Mouse (Mus musculus) heart, postnatal 25 days (tissue): ENCODE results near the gene Nemp1. TPM values are rescaled to one million over a fixed set of nuclear protein-coding genes. Genes with fewer than 3 reads are reported as not detected.

ENCODE experiments used
- DNase-seq: peaks from one replicate; pipeline ENCODE4 v3.0.0; 2022; ENCODE audit warnings: low spot score
- intact Hi-C: fragments of 180-260 bp; cut with DNase I; formaldehyde crosslinking; loops from one replicate; pipeline ENCODE4 v1.15.1; 2025
- total RNA-seq, 2 experiments: library from RNA; stranded (reverse); gene quantifications; 2 replicates each; pipeline ENCODE4 v1.2.3; 2021

Nemp1 gene
- total RNA-seq, result 1 to 10 TPM; 3.4 to 4.4 TPM

- intact Hi-C loops, result no loop called here
- peak; percentile 89 for DNase-seq
Measured at GRCm38 (mm10) chr10:127666501-127667268, at the start of gene Nemp1. Gene Nemp1, plus strand, starts transcription at chr10:127666901.

- intact Hi-C loops, result no loop called here
- DNase-seq, result no peak
Measured at GRCm38 (mm10) chr10:127617294-127617693, 49.4 kb upstream of the Nemp1 start.

- no peak for DNase-seq
Measured at GRCm38 (mm10) chr10:127618173-127618572, 48.5 kb upstream of the Nemp1 start.

DNA sequence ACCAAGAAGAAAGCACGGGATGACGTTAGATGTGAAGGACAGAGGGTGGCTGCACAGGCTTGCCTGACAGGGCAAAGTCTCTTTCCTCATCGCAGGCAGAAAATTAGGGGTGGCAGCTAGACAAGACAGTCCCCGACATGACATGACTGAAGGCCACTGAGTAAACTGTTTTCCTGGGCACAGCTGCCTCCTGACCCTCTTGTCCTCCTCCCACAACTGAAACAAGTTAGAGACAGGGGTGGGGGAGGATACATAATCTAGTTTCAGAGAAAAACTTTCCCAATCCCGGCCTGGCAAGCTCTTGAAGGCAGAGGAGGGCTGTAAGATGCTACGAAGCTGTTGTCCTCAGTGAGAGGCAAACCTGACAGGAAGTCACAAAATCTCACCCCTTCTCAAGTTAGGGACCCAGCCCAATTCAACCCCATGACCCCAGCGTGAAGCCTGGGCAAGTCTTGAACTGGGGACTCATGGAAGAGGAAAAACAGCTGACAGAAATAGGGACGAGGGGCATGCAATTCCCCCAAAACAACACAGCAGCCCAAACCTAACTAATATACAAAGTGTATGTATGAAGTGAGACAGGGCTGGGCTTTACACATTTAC, 47.5 kb upstream of the Nemp1 start:
- DNase-seq, result no peak
- intact Hi-C loops, result no loop called here

More at GRCm38 (mm10) chr10:127618173-127618572, 48.5 kb upstream of the Nemp1 start:
- intact Hi-C loops, result no loop called here

- intact Hi-C loops, result no loop called here
- DNase-seq, result no peak
Measured at GRCm38 (mm10) chr10:127619941-127620405, 46.7 kb upstream of the Nemp1 start.

- intact Hi-C loops, result no loop called here
- no peak for DNase-seq
Measured at GRCm38 (mm10) chr10:127620406-127621190, 46.1 kb upstream of the Nemp1 start, which contains the start of gene Lrp1. Gene Lrp1, minus strand, starts transcription at chr10:127621148.

DNA sequence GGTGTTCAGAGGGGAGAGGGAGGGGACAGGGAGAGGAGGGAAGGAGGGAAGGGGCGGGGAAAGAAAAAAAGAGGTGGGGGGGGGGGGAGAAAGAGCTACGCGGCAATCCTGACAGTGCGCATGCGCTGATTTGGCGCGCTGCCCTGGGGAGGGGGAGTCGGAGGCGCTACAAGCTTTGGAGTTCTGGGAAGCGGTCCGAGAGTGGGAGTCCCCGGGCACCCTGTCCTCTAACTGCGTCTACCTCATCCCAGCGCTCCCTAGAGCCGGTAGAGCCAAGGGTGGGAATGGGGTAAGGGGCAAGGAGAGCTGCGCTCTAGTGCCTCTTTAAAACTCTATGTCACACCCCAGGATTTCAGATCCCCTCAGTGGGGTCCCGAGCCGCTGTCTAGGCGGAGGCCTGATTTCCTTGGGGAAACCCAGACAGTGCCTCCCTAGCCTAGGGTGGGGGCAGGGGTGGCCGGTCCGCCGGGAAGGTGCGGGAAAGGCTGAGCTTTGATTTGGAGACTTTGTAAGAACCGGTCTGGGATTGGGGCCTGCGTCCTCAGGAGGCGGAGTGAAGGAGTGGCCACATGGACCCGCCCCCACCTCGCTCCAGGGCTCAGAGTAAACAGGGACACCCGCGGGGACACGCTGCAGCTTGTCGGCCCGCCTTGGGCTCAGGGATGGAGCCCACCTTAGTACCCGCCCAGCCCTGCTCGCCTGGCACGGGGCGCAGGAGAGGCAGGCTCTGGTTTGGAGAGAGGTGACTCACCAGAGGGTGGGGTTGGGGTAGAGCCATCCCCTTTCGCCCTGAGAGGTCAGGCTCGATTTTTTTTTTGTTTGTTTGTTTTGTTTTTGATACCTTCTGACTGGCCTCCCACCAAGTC, 45.3 kb upstream of the Nemp1 start:
- intact Hi-C loops, result loop anchor here (2.0 kb wide), 1 partner anchor 53 kb away; no protein-coding TSS in a partner anchor
- DNase-seq, result peak; percentile 92

DNA sequence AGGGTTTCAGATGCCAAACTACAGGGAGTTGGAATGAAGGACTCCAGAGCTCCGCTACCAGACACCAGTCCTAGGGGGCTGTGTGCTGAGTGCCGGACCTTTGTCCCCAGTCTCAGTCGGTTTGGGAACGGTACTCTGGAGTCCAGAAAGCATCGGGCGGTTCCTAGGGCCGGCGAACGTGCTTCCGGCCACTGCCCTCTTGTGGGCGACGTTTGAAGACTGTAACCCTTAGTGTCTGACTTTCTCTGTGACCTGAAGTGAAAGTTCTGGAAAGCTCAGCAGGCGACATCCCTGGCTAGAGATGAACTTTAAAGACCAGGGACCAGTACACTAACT, 44.7 kb upstream of the Nemp1 start:
- DNase-seq, result peak; percentile 67

GRCm38 (mm10) chr10:127622661-127623060, 44.0 kb upstream of the Nemp1 start:
- intact Hi-C loops, result loop anchor here (2.0 kb wide), 1 partner anchor 54 kb away; no protein-coding TSS in a partner anchor
- no peak for DNase-seq

More for the DNA sequence above, 44.7 kb upstream of the Nemp1 start:
- intact Hi-C loops, result loop anchor here (2.0 kb wide), 1 partner anchor 53 kb away; no protein-coding TSS in a partner anchor

DNA sequence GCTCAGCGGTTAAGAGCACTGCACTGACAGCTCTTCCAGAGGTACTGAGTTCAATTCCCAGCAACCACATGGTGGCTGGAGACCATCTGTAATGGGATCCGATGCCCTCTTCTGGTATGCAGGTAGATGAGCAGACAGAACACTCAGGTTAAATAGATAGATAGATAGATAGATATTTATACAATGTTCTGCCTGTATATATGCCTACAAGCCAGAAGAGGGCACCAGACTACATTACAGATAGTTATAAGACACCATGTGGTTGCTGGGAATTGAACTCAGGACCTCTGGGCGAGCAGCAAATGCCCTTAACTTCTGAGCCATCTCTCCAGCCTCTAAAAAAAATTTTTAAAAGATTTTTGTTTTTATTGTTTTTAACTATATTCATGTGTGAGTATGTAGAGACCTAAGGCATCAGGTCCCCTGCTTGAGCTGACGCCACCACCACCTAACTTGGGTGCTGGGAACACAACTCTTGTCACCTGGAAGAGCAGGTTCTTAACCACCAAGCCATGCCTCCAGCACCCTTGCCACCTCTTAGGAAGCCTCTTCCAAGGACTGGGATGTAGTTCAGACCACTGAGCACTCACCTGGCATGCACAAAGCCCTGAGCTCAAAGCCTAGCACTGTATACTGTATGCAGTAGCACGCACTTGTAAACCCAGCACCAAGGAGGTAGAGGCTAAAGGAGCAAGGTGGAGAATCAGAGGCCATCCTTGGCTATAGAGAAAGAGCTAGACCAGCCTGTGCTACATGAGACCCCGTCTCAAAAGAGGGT, 43.1 kb upstream of the Nemp1 start:
- DNase-seq, result no peak
- intact Hi-C loops, result loop anchor here (2.0 kb wide), 1 partner anchor 55 kb away; no protein-coding TSS in a partner anchor

GRCm38 (mm10) chr10:127626433-127626832, 40.3 kb upstream of the Nemp1 start:
- no peak for DNase-seq
- intact Hi-C loops, result no loop called here

DNA sequence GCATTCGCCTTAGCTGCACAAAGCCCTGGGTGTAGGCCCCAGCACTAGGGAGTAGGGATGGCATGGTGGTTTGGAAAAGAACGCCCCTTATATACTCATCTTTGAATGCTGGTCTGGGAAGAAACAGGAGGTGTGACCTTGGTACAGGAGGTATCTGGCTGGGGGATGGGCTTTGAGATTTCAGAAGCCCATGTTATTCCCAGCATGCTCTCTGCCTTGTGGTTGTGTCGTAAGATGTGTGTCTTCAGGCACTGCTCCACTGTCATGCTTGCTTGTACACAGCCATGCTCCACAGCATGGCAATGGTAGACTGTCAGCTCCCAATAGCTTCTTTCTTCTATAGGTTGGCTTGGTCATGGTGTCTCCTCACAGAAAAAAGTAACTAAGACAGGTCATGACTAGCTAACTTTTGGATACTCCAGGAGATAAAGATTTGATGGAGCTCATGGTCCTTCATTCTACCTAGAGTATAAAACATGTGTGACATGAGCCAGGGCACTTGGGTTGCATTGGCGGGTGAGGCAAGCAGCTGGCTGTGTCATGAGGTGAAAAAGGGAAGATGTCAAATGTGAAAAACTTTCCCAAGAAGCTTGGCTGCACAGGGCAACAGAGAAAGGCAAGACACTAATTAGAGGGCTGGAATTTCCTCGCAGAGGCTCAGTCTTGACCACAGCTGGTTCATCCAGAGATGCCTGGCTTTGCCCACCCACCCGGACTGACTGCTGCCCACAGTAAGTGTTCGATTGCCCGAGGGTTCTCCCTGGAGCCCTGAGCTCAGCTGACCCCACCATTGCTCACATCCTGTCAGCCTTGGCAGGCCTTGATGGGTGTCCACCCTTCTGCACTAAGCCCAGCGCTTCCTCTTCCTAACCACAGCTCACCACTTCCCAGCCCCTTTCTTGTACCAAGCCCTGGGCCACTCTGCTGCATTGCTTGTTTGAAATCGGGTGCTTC, 35.2 kb upstream of the Nemp1 start:
- intact Hi-C loops, result no loop called here
- DNase-seq, result peak; percentile 52

- intact Hi-C loops, result no loop called here
Measured at GRCm38 (mm10) chr10:127632668-127633271, 33.9 kb upstream of the Nemp1 start.

GRCm38 (mm10) chr10:127640421-127640820, 26.3 kb upstream of the Nemp1 start:
- intact Hi-C loops, result loop anchor here (5.0 kb wide), 2 partner anchors 97 to 297 kb away; partner anchors contain the start of gene Zbtb39
- no peak for DNase-seq

More at GRCm38 (mm10) chr10:127632668-127633271, 33.9 kb upstream of the Nemp1 start:
- DNase-seq, result no peak

- DNase-seq, result peak; percentile 72
- intact Hi-C loops, result loop anchor here (1.0 to 5.0 kb wide), 3 partner anchors 32 to 295 kb away; partner anchors contain the start of gene Zbtb39
Measured at GRCm38 (mm10) chr10:127641861-127642771, 24.6 kb upstream of the Nemp1 start.
